Mouse (Mus musculus) layer of hippocampus, adult 2 months (tissue): ENCODE measurements at regions not wholly inside any gene's neighbourhood (a gene's known extent, or its start where the extent isn't known, plus 50 kb on each side); places are given as distances from the start of the nearest gene placed in this dataset.

Experiments
- DNase-seq, 2 experiments: peaks; one replicate each; pipeline ENCODE4 v3.0.0; 2022; ENCODE audit warnings: low spot score in 2 of 2
- H3K27ac ChIP-seq: fragments of 200-600 bp; 2 replicates; pipeline ENCODE4 v1.8.1; 2022
- H3K4me3 ChIP-seq: fragments of 200-600 bp; 2 replicates; pipeline ENCODE4 v1.8.1; 2022; ENCODE audit warnings: mild to moderate bottlenecking
- CTCF ChIP-seq: fragments of 200-600 bp; conservative IDR thresholded peaks from 2 replicates; pipeline ENCODE4 v1.8.1; 2022; ENCODE audit warnings: antibody characterized with exemption, mild to moderate bottlenecking, moderate library complexity

- Histone ChIP-seq H3K27ac (peak overlapping the region; percentile 53; the same call in 1 of the 2 replicates), H3K4me3 (no peak overlapping the region)
- peak; percentile 56 to 74 for DNase-seq
- TF ChIP-seq CTCF: no peak
Observed at GRCm38 (mm10) chr12:16135602-16136213, 319.0 kb upstream of the Trib2 start.

- no peak for DNase-seq
Observed at GRCm38 (mm10) chr12:16134446-16134845, 317.7 kb upstream of the Trib2 start.

GRCm38 (mm10) chr12:16133253-16133652 lies 316.5 kb upstream of the Trib2 start:
- Histone ChIP-seq H3K4me3 (no peak overlapping the region), H3K27ac (no peak overlapping the region)
- no peak for TF ChIP-seq CTCF
- no peak for DNase-seq

More at GRCm38 (mm10) chr12:16134446-16134845, 317.7 kb upstream of the Trib2 start:
- H3K4me3 ChIP-seq: no peak overlapping the region
- no peak overlapping the region for H3K27ac ChIP-seq
- TF ChIP-seq CTCF: no peak

- Histone ChIP-seq H3K27ac (no peak overlapping the region), H3K4me3 (no peak overlapping the region)
- no peak for DNase-seq
- no peak for TF ChIP-seq CTCF
Observed at GRCm38 (mm10) chr12:16131740-16132077, 315.0 kb upstream of the Trib2 start.

- TF ChIP-seq CTCF: no peak
- no peak for DNase-seq
- H3K4me3 ChIP-seq: no peak overlapping the region
- no peak overlapping the region for H3K27ac ChIP-seq
Observed at GRCm38 (mm10) chr12:16131028-16131739, 314.5 kb upstream of the Trib2 start.

GRCm38 (mm10) chr12:16130605-16131004 lies 313.9 kb upstream of the Trib2 start:
- Histone ChIP-seq H3K4me3 (no peak overlapping the region), H3K27ac (no peak overlapping the region)
- DNase-seq: no peak
- TF ChIP-seq CTCF: no peak

- no peak overlapping the region for H3K27ac ChIP-seq
- H3K4me3 ChIP-seq: no peak overlapping the region
- TF ChIP-seq CTCF: no peak
- no peak for DNase-seq
Observed at GRCm38 (mm10) chr12:16129923-16130322, 313.2 kb upstream of the Trib2 start.

GRCm38 (mm10) chr12:16129243-16129642 lies 312.5 kb upstream of the Trib2 start:
- Histone ChIP-seq H3K4me3 (no peak overlapping the region), H3K27ac (no peak overlapping the region)
- DNase-seq: no peak
- TF ChIP-seq CTCF: no peak

- no peak for DNase-seq
- no peak for TF ChIP-seq CTCF
- Histone ChIP-seq H3K27ac (no peak overlapping the region), H3K4me3 (no peak overlapping the region)
Observed at GRCm38 (mm10) chr12:16124906-16125305, 308.2 kb upstream of the Trib2 start.

- DNase-seq: no peak
- Histone ChIP-seq H3K27ac (no peak overlapping the region), H3K4me3 (no peak overlapping the region)
- no peak for TF ChIP-seq CTCF
Observed at GRCm38 (mm10) chr12:16122353-16123127, 305.8 kb upstream of the Trib2 start.

- Histone ChIP-seq H3K4me3 (no peak overlapping the region), H3K27ac (no peak overlapping the region)
- no peak for DNase-seq
- TF ChIP-seq CTCF: no peak
Observed at GRCm38 (mm10) chr12:16121787-16122186, 305.1 kb upstream of the Trib2 start.

GRCm38 (mm10) chr12:16118710-16119109 lies 302.0 kb upstream of the Trib2 start:
- Histone ChIP-seq H3K4me3 (no peak overlapping the region), H3K27ac (no peak overlapping the region)
- TF ChIP-seq CTCF: no peak
- DNase-seq: no peak

- H3K27ac ChIP-seq: no peak overlapping the region
- no peak for DNase-seq
- no peak overlapping the region for H3K4me3 ChIP-seq
- no peak for TF ChIP-seq CTCF
Observed at GRCm38 (mm10) chr12:16106946-16107345, 290.2 kb upstream of the Trib2 start.
